ENCODE assay signal across 8 mouse cellular contexts in the genomic region with DNA sequence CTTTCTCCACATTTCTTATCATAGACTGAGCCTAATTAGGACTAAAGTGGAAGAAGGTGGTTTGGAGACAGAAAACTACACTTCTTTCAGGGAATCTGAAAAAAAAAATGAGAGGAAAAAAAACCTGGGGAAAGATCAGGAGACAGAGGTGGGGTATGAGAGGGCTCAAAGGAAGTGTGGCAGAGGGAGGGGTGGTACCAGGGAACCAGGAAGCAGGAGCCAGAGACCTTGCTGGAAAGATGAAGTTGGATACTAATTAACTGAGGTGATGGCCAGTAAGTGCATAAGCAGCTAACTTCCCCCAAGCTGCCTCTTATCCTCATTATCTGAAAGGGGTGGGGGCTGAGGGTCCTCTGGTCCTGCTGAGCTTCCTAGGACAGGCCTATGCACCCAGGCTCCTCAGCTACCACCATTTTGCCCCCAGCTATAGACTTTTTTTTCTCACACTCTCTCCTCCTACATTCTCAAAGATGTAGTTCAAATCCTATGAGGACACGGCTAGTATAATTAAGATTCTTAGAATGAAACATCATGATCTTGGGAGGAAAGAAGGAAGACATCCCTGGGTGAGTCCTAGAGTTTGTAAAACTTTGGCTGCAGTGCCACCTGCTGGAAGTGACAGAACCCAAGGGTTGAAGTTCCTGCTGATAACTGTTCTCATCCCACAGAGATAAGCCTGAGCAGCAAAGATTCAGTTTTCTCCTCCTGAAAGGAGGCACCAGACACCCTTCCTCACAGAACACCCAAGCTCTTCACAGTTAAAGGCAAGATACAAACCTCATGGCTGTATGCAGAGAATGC.
DNase-seq lines count a peak whose midpoint lies in the region; ATAC-seq and TF ChIP-seq lines count a peak whose summit lies in the region.

No protein-coding gene starts in this region.

- TF ChIP-seq POLR2A in ES-Bruce4 (IDR thresholded peaks at IDR 0.05; ENCODE audit: insufficient read depth, low read length): no peak

- H3K9me3 ChIP-seq in ES-Bruce4 (replicated peaks; ENCODE audit: control insufficient read depth, insufficient read depth, low read length, poor library complexity, severe bottlenecking): no peaks in the 10 kb centered on the region
- no peaks in the 10 kb centered on the region for H3K9me3 ChIP-seq in forebrain, embryonic 11.5 days (ENCODE audit: control insufficient read depth, low read length)
- H3K9me3 ChIP-seq in hindbrain, embryonic 14.5 days (ENCODE audit: control insufficient read depth, low read length): no peaks in the 10 kb centered on the region

- no peak for TF ChIP-seq EP300 in ES-Bruce4 (IDR thresholded peaks at IDR 0.05; ENCODE audit: insufficient read depth, low read depth, low read length)

- H3K36me3 ChIP-seq in ES-Bruce4 (ENCODE audit: control insufficient read depth, insufficient read depth, low read length, poor library complexity, severe bottlenecking): no peaks in the 10 kb centered on the region
- no peaks in the 10 kb centered on the region for H3K36me3 ChIP-seq in forebrain, embryonic 11.5 days (ENCODE audit: control insufficient read depth, insufficient read depth, low read length)
- H3K36me3 ChIP-seq in hindbrain, embryonic 14.5 days (replicated peaks; ENCODE audit: control insufficient read depth, insufficient read depth): no peaks in the 10 kb centered on the region

- H3K4me2 ChIP-seq in forebrain, embryonic 11.5 days (ENCODE audit: low read depth, low read length, severe bottlenecking): no peak overlapping the region
- no peak overlapping the region for H3K4me2 ChIP-seq in hindbrain, embryonic 14.5 days (replicated peaks)

- no peak overlapping the region for H3K4me3 ChIP-seq in ES-Bruce4 (ENCODE audit: low read depth, low read length)
- no peak overlapping the region for H3K4me3 ChIP-seq in forebrain, embryonic 11.5 days (ENCODE audit: low read depth, low read length)
- H3K4me3 ChIP-seq in hindbrain, embryonic 14.5 days (replicated peaks; ENCODE audit: low read length): no peak overlapping the region

- no peak overlapping the region for H3K27ac ChIP-seq in ES-Bruce4 (ENCODE audit: insufficient read depth, low read length)
- no peak overlapping the region for H3K27ac ChIP-seq in forebrain, embryonic 11.5 days (ENCODE audit: low read depth, low read length)
- no peak overlapping the region for H3K27ac ChIP-seq in hindbrain, embryonic 14.5 days

- no peak overlapping the region for H3K9ac ChIP-seq in ES-Bruce4 (ENCODE audit: low read depth, poor library complexity, severe bottlenecking)
- H3K9ac ChIP-seq in forebrain, embryonic 11.5 days (ENCODE audit: low read length): no peak overlapping the region
- H3K9ac ChIP-seq in hindbrain, embryonic 14.5 days: no peak overlapping the region

- no peaks in the 10 kb centered on the region for H3K27me3 ChIP-seq in ES-Bruce4 (ENCODE audit: control insufficient read depth, insufficient read depth, low read length, poor library complexity, severe bottlenecking)
- H3K27me3 ChIP-seq in forebrain, embryonic 11.5 days (ENCODE audit: control insufficient read depth, insufficient read depth, low read length): no peaks in the 10 kb centered on the region
- no peaks in the 10 kb centered on the region for H3K27me3 ChIP-seq in hindbrain, embryonic 14.5 days (ENCODE audit: control insufficient read depth, insufficient read depth, low read length)

- peak; percentile 86 for DNase-seq in brain, adult 2 months (ENCODE audit: low read depth, low spot score)
- DNase-seq in forebrain, embryonic 11.5 days (ENCODE audit: low spot score): no peak
- DNase-seq in hindbrain, embryonic 14.5 days (ENCODE audit: low spot score): peak; percentile 89
- DNase-seq in layer of hippocampus, postnatal 25 days (ENCODE audit: extremely low spot score in 1 of 2, low spot score in 1 of 2): peak; percentile 36 to 77
- DNase-seq in lung, postnatal 25 days (ENCODE audit: low spot score): peak; percentile 5
- peak; percentile 80 to 90 for DNase-seq in right cerebral cortex, postnatal 10 days (ENCODE audit: low spot score in 2 of 2)
- no peak for DNase-seq in spleen, adult 12 weeks (ENCODE audit: low spot score)

- ATAC-seq in forebrain, embryonic 11.5 days (replicated peaks; ENCODE audit: low FRiP score): peak; percentile 71; the same call in 1 of the 2 replicates
- peak; percentile 90 for ATAC-seq in hindbrain, embryonic 14.5 days (ENCODE audit: low FRiP score)

- H3K4me1 ChIP-seq in ES-Bruce4 (ENCODE audit: control insufficient read depth, insufficient read depth, low read length): no peaks in the 10 kb centered on the region
- H3K4me1 ChIP-seq in forebrain, embryonic 11.5 days (replicated peaks; ENCODE audit: control insufficient read depth, insufficient read depth, low read length): no peaks in the 10 kb centered on the region
- H3K4me1 ChIP-seq in hindbrain, embryonic 14.5 days (replicated peaks; ENCODE audit: control insufficient read depth, insufficient read depth, low read length): no peaks in the 10 kb centered on the region

- 36% methylated on average over 1 of the region's 1 CpGs for WGBS in forebrain, embryonic 11.5 days
- 14% methylated on average over 1 of the region's 1 CpGs for WGBS in hindbrain, embryonic 14.5 days

- peak; percentile 31 for TF ChIP-seq CTCF in ES-Bruce4 (IDR thresholded peaks at IDR 0.05; ENCODE audit: low read depth, low read length)

Comparison
In these comparisons a context has a peak if more than half of its experiments do, and no peak if none do; other contexts are left out.
1. DNase-seq: peak in brain, adult 2 months (single experiment), hindbrain, embryonic 14.5 days (single experiment), layer of hippocampus, postnatal 25 days (2 of 2), lung, postnatal 25 days (single experiment) and right cerebral cortex, postnatal 10 days (2 of 2); none in forebrain, embryonic 11.5 days (single experiment) and spleen, adult 12 weeks (single experiment).